Mouse (Mus musculus) ES-CJ7 (cell line): ENCODE measurements around the gene Usp24.
"Not testable (repeated sequence)": the region's sequence is repeated elsewhere in the genome, so short reads cannot be mapped to it uniquely, and the experiment has no call there.

Source experiments
- DNase-seq: peaks from one replicate; pipeline ENCODE4 v3.0.0; 2011; ENCODE audit warnings: low read depth, low spot score

Gene Usp24

DNA sequence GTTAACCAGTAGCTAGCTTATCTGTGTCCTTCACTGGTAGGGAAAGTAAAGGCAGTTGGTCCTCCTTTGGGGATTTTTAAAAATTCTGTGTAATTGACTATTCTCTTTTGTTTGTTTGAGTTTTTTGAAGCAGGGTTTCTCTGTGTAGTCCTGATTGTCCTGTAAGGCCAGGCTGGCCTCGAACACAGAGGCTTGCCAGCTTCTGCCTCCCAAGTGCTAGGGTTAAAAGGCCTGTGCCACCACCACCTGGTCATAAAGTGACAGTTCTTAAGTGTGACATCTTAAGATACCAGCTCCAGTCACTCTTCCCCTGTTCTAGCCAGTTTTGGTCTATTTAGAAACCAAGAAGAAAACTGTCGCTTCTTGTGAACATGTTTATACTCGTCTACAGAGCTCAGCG lies 2.2 kb downstream of the Usp24 start:
- no peak for DNase-seq

DNA sequence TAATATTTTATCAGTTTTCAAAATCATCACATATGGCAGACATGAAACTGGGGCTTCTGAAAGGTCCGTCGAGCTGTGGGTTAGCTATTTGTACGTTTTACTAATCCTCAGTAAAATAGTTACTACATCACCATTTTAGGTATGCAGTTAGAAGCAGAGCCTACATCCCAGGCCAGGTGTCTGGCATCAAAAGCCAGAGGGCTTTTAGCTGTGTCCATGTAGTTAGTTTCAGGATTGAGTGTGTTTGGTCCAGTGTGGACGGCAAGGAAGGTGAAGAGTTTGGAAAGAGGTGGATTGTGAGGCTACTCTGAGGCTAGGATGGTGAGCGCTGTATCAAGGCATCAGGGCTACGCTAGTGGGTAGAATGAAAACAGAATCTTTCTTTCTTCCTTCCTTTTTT lies 3.0 kb downstream of the Usp24 start:
- no peak for DNase-seq

DNA sequence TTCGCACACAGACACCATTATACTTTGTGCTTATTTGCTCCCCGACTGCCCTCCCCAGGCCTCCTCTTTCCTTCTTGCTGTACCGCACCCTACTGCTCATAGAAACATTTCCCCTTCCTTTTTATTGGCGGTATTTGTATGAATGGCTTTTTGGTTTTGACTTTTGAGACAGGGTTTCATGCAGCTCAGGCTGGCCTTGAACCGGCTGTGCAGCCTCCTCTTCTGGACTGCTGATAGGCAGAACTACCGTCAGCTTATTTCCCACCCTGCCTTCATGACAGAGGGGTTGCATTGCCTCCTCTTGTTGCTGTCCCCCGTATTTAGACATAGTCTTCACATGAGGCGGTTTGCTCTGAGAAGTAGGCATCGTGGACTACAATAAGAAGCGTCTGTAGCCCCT lies 6.8 kb downstream of the Usp24 start:
- DNase-seq, result no peak

DNA sequence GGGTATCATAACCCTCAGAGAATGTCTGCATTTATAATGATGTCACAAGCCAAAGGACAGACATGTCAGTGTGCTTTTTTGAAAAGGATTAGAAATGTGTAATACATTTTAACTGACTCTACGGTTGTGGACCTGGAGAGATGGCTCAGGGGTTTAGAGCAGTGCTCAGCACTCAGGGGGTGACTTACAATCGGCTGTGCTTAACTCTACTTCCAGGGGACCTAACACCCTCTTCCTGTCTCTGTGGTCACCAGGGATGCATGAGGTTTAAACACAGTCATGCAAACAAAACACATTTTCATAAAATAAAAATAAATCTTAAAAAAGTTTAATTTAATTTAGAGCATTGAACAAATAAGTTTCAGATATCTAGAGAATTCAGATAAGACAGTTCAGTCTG lies 7.3 kb downstream of the Usp24 start:
- DNase-seq, result no peak

DNA sequence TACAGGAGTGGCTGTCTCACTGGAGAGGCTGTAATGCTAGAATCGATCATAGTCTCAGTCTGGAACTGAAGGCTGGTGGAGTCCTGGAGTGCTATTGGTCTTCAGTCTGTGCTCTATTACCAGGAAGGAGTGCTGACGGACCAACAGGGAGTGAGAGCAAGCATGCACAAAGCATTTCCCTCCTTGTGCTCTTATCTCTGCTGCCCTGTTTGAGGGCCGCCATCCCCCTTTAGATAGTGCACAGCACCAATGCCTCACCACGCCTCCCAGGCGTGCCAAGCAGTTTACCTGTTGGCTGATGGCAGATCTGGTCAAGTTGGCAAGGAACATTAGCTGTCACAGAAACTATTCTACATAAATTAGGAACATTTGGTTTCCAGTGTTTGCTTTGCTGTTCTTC lies 11.4 kb downstream of the Usp24 start:
- no peak for DNase-seq

DNA sequence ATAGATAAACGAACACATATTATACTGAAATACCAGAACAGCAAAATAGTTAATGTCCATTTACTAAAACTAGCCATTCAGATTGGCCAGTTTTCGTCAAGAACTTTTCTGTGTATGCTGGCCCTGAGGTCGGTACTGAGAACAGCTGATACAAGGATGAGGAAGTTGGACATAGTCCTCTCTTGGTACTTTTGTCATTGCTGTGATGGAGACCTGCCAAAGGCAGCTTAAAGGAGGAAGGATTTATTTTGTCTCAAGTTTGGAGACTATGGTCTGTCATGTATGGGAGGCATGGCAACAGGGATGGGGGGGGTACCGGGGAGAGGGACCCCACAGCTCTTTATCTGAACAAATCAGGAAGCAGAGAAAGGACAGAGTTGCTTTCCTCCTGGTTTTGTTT lies 12.7 kb downstream of the Usp24 start:
- no peak for DNase-seq

DNA sequence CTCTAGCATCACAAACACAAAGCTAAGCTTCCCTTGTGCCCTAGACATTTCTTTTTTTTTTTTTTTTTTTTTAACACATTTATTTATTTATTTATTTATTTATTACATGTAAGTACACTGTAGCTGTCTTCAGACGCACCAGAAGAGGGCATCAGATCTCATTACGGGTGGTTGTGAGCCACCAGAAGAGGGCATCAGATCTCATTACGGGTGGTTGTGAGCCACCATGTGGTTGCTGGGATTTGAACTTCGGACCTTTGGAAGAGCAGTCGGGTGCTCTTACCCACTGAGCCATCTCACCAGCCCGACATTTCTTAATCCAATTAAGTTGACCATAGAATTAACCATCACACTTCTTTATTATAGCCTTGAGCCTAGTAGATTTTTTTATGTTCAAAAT lies 13.2 kb downstream of the Usp24 start:
- peak; percentile 47 for DNase-seq

DNA sequence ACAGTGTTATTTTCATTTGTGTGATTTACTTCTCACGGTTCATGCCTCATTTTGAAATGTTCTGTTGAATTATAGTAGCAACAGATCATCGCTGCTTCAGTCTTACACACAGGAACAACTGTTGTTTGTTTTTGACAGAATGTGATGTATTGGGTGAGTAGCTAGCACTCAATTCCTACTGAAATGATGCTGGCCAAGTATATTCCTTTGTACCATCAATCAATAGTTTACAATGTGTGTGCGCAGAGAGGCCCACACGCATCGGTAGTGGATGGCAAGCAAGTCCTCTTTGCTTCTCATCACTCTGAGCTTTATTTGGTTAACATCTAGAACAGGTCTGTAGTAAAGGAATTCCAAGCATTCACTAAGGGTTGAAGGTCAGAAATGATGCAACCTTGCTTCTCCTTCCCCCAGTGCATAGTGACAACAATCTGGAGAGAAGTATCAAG lies 14.4 kb downstream of the Usp24 start:
- no peak for DNase-seq

DNA sequence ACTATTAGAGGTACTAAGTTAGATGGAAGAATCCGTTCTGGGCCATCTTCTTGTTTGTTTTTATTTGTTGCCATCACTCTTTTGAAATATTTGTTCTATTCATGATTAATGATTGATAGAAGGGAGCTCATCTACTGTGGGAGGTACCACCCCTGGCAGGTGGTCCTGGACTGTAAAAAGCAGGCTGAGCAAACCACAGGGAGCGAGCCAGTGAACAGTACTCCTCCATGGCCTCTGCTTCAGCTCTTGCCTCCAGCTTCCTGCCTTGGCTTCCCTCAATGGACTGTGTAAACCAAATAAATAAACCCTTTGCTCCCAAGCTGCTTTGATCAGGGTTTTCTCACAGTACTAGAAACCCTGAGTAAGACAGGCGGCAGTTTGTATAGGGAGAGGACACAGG lies 17.1 kb downstream of the Usp24 start:
- DNase-seq, result no peak

DNA sequence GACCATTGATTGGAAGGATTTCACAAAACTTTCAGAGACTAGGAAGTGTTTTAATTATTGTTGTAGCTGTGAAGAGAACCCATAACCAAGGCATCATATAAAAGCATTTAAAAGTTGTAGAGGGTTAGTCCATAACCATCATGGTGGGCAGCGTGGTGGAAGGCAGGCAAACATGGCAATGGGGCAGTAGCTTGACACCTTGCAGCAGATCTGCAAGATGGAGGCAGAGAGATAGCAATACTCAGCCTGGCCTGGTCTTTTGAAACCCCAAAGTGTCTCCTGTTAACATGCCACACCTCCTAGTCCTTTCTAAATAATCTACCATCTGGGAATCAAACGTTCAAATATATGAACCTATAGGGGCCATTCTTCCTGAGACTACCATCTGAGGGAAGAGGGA lies 17.6 kb downstream of the Usp24 start:
- no peak for DNase-seq

DNA sequence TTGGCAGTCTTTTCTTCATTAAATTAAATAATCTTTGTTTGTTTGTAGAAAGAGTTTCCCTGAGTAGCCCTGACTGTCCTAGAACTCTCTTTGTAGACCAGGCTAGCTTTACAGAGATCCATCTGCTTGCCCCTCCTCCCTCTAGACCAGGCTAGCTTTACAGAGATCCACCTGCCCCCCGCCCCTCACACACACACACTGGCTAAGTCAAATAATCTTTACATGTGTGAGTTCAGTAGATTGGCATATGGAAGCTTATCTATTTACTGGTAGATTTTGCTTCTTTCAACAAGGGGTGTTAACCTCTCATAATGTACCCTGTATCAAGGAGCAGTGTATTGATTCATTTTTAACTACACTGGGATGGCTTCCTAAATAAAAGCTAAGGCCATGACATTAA lies 19.8 kb downstream of the Usp24 start:
- DNase-seq, result no peak

DNA sequence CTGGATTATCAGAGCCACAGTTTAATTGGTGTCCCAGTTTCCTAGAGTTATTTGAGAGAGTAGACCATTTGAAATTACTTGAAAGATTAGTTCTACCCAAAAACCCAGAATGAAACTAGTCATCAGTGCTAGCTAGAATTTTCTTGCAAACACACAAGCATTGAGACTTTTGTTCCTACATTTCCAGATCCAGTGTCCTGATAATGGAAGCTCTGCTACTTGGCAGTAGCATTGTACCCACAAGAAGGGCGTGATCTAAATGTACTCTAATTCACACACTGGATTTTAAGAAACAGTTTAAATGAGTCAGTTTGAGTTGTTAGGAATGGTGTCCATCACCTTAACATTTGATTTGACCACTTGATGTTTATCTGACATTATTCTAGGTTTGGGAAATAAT lies 31.7 kb downstream of the Usp24 start:
- no peak for DNase-seq

DNA sequence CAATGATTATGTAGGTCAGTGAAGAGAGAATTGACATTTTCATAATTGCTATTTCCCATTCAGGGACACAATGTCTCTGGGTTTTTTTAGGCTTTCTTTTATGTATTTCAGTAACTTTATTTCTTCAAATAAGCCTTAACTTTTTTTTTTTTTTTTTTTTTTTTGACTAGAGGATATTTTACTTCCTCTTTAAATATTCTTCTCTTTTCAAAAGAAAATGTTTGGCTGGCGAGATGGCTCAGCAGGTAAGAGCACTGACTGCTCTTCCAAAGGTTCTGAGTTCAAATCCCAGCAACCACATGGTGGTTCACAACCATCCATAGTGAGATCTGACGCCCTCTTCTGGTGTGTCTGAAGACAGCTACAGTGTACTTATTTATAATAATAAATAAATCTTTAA lies 39.0 kb downstream of the Usp24 start:
- DNase-seq, result not testable (repeated sequence)

DNA sequence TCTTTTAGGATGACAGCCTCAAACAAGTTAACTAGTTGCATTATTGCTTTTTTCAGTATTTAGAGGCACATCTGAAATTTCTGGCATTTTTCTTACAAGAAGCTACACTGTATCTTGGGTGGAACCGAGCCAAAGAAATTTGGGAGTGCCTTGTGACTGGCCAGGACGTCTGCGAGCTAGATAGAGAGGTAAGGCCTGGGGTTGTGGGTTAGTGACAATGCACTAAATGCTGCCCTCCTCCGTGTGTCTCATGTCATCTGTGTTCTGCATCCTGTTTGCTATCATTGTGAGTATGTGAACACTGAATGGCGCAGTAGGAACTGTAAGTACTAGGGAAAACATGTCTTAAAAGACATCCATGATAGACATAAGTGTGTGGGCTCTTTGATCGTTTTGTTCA lies 54.0 kb downstream of the Usp24 start:
- DNase-seq, result no peak

DNA sequence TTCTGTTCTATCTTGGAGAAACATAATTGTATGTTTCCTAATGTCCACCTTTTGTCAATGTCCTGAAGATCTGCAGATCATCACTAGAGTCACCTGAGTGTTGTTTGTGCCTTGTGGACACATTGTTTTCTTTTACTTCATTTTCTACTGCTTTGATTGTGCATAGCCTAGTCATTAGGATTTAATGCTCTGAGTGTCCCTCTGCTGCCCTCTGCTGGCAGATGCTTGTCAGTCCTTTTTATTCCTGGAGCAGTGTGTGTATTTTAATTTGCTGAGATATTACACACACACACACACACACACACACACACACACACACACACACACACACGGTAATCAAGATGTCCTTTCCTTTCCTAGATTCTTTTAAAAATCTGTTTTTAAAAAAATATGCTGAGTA lies 59.8 kb downstream of the Usp24 start:
- peak; percentile 69 for DNase-seq

DNA sequence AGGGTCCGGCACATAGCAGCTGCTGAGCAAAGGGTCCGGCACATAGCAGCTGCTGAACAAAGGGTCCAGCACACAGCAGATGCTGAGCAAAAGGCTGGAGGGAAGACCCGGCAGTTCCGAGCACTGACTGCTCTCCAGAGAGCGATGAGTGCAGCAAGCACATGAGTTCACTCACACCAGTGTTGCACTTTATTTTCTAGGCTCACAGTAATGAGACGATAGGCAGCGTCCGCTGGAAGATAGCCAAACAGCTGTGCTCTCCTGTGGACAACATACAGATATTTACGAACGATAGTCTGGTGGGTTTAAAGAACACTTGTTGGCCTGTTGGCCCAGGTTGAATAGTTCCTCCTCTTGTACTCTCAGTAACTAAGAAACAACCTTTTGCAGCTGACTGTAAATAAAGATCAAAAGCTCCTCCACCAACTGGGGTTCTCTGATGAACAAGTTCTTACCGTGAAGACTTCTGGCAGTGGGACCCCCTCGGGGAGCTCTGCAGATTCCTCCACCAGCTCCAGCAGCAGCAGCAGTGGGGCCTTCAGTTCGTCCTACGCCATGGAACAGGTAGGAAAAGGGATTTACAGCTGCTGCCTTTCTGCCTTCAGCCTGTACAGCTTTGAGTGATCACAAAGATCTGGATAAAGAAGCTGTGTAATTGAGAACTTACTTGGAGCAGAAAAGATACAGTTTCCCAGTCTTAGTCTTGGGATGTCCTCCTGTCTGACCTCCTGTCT lies 63.0 kb downstream of the Usp24 start:
- no peak for DNase-seq

DNA sequence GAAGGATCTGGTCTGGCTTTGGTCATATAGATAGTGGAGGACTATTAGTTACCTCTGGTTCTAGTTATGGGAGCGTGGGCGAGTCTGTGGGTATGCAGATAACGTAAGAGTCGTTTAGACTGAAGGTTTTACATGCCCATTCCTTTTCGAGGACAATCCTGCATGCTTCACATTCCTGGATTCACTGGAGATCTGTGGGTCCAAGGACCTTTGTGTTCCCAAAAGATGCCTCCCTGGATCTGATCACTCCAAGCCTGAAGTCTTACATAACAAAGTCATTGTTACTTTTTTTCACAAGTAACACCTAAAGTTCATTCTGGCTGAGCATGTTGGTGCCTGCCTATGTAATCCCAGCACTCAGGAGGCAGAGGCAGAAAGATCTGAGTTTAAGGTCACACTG lies 65.1 kb downstream of the Usp24 start:
- DNase-seq, result peak; percentile 10

DNA sequence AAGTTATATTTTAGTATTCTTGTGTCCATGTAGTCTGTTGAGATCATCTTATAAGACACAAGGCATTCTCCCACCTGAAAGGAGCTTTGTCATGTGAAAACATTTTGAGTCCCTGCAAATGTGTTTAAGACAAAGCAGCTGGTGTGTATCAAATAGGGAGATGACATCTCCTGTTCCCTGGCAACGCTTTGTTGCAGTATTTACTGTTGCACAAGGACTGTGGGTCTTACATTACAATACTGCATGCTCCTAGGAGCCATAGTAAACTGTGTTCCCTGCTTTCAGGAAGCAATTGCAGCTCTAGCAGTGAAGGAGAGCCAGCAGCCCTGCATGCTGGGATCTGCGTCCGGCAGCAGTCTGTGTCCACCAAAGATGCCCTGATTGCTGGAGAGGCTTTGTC lies 73.9 kb downstream of the Usp24 start:
- no peak for DNase-seq

DNA sequence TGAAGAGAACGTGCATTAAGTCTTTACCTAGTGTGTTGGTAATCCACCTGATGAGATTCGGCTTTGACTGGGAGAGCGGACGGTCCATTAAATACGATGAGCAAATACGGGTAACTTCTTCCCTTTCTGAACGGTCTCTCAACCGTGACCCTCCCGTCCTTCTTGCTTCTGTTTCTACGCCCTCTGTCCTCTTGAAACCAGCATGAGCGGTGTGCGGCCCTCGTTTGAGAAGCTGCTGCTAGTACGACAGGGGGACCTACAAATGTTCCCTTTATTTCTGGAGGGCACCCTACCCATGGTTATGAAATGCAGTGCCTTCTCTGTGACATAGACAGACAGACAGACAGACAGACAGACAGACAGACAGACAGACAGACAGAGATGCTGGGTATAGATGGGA lies 93.6 kb downstream of the Usp24 start:
- no peak for DNase-seq

DNA sequence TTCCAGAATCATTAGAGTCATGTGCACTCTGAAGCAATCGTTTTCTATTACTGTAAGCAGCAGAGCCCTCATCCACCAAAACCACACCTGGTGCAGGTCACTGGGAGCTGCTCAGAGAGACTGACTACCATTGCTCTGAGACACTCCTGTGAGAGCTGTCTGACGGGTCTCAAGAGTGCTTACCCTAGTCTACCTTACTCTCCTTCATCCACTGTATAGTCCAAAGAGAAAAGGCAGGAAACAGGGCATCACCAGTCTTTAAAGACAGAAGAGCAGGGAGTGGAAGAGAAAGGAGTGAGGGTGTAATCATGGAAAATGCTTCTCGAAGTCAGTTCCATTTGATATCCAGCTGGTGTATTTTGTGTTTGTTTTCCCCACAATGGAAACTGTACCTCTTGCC lies 103.2 kb downstream of the Usp24 start:
- no peak for DNase-seq

DNA sequence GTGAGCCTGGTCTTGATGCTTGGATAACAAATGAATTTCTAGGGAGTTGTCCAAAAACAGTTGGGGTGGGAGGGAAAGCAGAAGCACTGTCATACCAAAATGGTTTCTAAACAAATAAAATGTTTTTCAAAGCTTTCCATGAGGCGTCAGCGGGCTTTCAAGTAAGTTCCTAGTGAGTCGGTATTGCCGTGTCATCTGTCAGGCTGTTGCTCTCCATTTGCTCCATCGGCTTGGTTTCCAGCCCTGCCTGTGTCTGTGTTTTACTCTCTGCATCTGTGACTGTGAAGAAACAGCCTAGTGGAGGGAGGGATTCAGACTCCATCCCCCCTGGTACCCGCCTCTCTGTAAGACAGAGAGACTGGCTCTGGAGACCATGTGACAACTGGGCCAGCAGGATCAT lies 103.8 kb downstream of the Usp24 start:
- no peak for DNase-seq

DNA sequence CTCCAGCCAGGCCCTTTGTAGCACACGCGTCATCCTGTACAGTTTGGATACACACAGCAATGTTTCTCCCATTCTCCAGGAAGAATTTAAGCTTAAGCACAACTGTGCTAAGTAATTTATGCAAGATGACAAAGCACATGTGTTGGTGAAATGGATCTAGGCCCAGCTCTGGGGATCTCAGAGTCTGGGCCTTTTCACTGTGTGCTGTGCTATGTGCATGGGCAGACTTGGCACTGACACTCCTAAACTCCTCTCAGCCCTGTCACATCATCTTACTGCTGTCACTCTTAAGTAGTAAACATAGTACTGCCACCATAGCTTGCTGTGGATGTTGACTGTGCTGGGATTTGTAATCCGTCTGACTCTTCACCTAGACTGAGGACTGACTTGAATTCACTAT lies 106.6 kb downstream of the Usp24 start:
- no peak for DNase-seq

DNA sequence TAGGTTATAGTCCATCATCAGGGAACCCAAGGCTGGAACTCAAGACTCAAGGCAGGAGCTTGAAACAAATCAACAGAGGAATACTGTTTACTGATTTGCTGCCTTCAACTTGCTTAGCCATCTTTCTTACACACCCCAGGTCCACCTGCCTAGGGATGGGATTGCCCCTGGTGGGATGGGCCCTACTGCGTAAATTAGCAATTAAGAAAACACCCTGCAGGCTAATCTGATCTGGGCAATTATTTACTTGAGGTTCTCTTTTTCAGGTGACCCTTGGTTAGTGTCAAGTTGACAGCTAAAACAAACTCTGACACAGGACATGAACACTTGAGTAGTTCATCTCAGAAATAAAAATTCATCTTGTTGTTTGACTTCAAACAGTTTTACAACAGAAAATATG lies 108.5 kb downstream of the Usp24 start:
- DNase-seq, result no peak

DNA sequence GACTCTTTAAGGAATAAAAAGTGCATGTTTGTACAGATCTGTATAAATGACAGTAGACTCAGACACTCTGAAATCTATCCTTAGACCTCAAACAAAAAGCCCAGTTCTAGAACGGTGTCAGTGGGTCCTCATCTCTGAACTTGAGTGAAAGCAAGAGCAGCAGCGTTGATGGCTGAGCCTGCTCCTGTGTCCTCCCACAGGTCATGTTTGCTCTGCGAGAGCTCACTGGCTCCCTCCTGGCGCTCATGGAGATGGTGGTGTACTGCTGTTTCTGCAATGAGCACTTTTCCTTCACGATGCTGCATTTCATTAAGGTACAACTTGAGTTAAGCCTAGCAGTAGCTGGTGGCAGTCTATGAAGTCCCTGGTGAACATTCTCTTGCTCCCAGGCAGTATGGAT lies 110.3 kb downstream of the Usp24 start:
- peak; percentile 62 for DNase-seq
